Mouse (Mus musculus): ENCODE measurements around the gene Col23a1. TPM values are rescaled to one million over a fixed set of nuclear protein-coding genes. Genes with fewer than 3 reads are reported as not detected.
A peak's percentile ranks its signal among the peaks of the same experiment; 100 is the strongest.

Col23a1 gene
- polyA plus RNA-seq, 1 experiment from 2014 or later = 24.9 TPM

- Histone ChIP-seq H3K27me3 (no peaks in the 10 kb centered on the region), H3K9me3 (no peaks in the 10 kb centered on the region), H3K4me1 (peaks cover 24% of the 10 kb centered on the region), H3K36me3 (no peaks in the 10 kb centered on the region), H3K4me3 (no peak overlapping the region), H3K4me2 (no peak overlapping the region), H3K9ac (no peak overlapping the region), H3K27ac (no peak overlapping the region)
- ATAC-seq (ENCODE audit: borderline replicate concordance, extremely low read depth, low FRiP score, low TSS enrichment) = no peak
Observed at GRCm38 (mm10) chr11:51499776-51500175, 210.1 kb downstream of the Col23a1 start.

GRCm38 (mm10) chr11:51502431-51502851, 212.7 kb downstream of the Col23a1 start:
- WGBS = 25% methylated on average over 10 of the region's 10 CpGs
- peak; percentile 83 for ATAC-seq (ENCODE audit: borderline replicate concordance, extremely low read depth, low FRiP score, low TSS enrichment)
- no peaks in the 10 kb centered on the region for H3K9me3 ChIP-seq
- H3K4me3 ChIP-seq = no peak overlapping the region
- H3K4me1 ChIP-seq = peaks cover 20% of the 10 kb centered on the region
- peak overlapping the region; percentile 80 for H3K27ac ChIP-seq
- H3K36me3 ChIP-seq = no peaks in the 10 kb centered on the region
- no peaks in the 10 kb centered on the region for H3K27me3 ChIP-seq
- no peak overlapping the region for H3K4me2 ChIP-seq
- no peak overlapping the region for H3K9ac ChIP-seq

- H3K4me2 ChIP-seq = no peak overlapping the region
- peaks cover 33% of the 10 kb centered on the region for H3K4me1 ChIP-seq
- WGBS = 32% methylated on average over 3 of the region's 3 CpGs
- H3K27me3 ChIP-seq = no peaks in the 10 kb centered on the region
- no peak overlapping the region for H3K4me3 ChIP-seq
- H3K9ac ChIP-seq = no peak overlapping the region
- ATAC-seq (ENCODE audit: borderline replicate concordance, extremely low read depth, low FRiP score, low TSS enrichment) = no peak
- no peaks in the 10 kb centered on the region for H3K9me3 ChIP-seq
- H3K27ac ChIP-seq = no peak overlapping the region
- H3K36me3 ChIP-seq = no peaks in the 10 kb centered on the region
Observed at GRCm38 (mm10) chr11:51504946-51505345, 215.2 kb downstream of the Col23a1 start.

GRCm38 (mm10) chr11:51508053-51508452, 218.3 kb downstream of the Col23a1 start:
- Histone ChIP-seq H3K4me2 (no peak overlapping the region), H3K27me3 (no peaks in the 10 kb centered on the region), H3K27ac (no peak overlapping the region), H3K4me3 (no peak overlapping the region), H3K4me1 (peaks cover 23% of the 10 kb centered on the region), H3K36me3 (no peaks in the 10 kb centered on the region), H3K9ac (no peak overlapping the region), H3K9me3 (no peaks in the 10 kb centered on the region)
- WGBS = 25% methylated on average over 6 of the region's 6 CpGs
- ATAC-seq (ENCODE audit: borderline replicate concordance, extremely low read depth, low FRiP score, low TSS enrichment) = peak; percentile 15; the same call in 1 of the 2 replicates

GRCm38 (mm10) chr11:51509211-51509610, 219.5 kb downstream of the Col23a1 start:
- Histone ChIP-seq H3K4me1 (peaks cover 12% of the 10 kb centered on the region), H3K36me3 (no peaks in the 10 kb centered on the region), H3K9ac (no peak overlapping the region), H3K4me2 (no peak overlapping the region), H3K27ac (no peak overlapping the region), H3K4me3 (no peak overlapping the region), H3K27me3 (no peaks in the 10 kb centered on the region), H3K9me3 (no peaks in the 10 kb centered on the region)
- ATAC-seq (ENCODE audit: borderline replicate concordance, extremely low read depth, low FRiP score, low TSS enrichment) = no peak
- 83% methylated on average over 5 of the region's 5 CpGs for WGBS

- WGBS = 71% methylated on average over 6 of the region's 6 CpGs
- no peaks in the 10 kb centered on the region for H3K36me3 ChIP-seq
- H3K4me1 ChIP-seq = peaks cover 7% of the 10 kb centered on the region
- H3K4me3 ChIP-seq = no peak overlapping the region
- no peak for ATAC-seq (ENCODE audit: borderline replicate concordance, extremely low read depth, low FRiP score, low TSS enrichment)
- H3K9ac ChIP-seq = no peak overlapping the region
- H3K27me3 ChIP-seq = no peaks in the 10 kb centered on the region
- H3K27ac ChIP-seq = no peak overlapping the region
- H3K4me2 ChIP-seq = no peak overlapping the region
- no peaks in the 10 kb centered on the region for H3K9me3 ChIP-seq
Observed at GRCm38 (mm10) chr11:51513019-51513418, 223.3 kb downstream of the Col23a1 start.

GRCm38 (mm10) chr11:51515346-51515745, 225.6 kb downstream of the Col23a1 start:
- Histone ChIP-seq H3K4me2 (no peak overlapping the region), H3K9me3 (no peaks in the 10 kb centered on the region), H3K27ac (no peak overlapping the region), H3K4me3 (no peak overlapping the region), H3K9ac (no peak overlapping the region), H3K4me1 (no peaks in the 10 kb centered on the region), H3K36me3 (no peaks in the 10 kb centered on the region), H3K27me3 (no peaks in the 10 kb centered on the region)
- WGBS = 77% methylated on average over 11 of the region's 11 CpGs
- ATAC-seq (ENCODE audit: borderline replicate concordance, extremely low read depth, low FRiP score, low TSS enrichment) = no peak

- ATAC-seq (ENCODE audit: borderline replicate concordance, extremely low read depth, low FRiP score, low TSS enrichment) = no peak
- H3K4me3 ChIP-seq = no peak overlapping the region
- H3K4me2 ChIP-seq = no peak overlapping the region
- H3K27me3 ChIP-seq = no peaks in the 10 kb centered on the region
- H3K36me3 ChIP-seq = no peaks in the 10 kb centered on the region
- H3K9me3 ChIP-seq = no peaks in the 10 kb centered on the region
- H3K4me1 ChIP-seq = no peaks in the 10 kb centered on the region
- no peak overlapping the region for H3K9ac ChIP-seq
- H3K27ac ChIP-seq = no peak overlapping the region
- 88% methylated on average over 3 of the region's 3 CpGs for WGBS
Observed at GRCm38 (mm10) chr11:51518100-51518499, 228.4 kb downstream of the Col23a1 start.

- no peaks in the 10 kb centered on the region for H3K36me3 ChIP-seq
- H3K9ac ChIP-seq = no peak overlapping the region
- no peak for ATAC-seq (ENCODE audit: borderline replicate concordance, extremely low read depth, low FRiP score, low TSS enrichment)
- no peaks in the 10 kb centered on the region for H3K27me3 ChIP-seq
- H3K4me2 ChIP-seq = no peak overlapping the region
- H3K9me3 ChIP-seq = no peaks in the 10 kb centered on the region
- H3K27ac ChIP-seq = no peak overlapping the region
- WGBS = 80% methylated on average over 6 of the region's 6 CpGs
- H3K4me3 ChIP-seq = no peak overlapping the region
- no peaks in the 10 kb centered on the region for H3K4me1 ChIP-seq
Observed at GRCm38 (mm10) chr11:51518585-51518984, 228.9 kb downstream of the Col23a1 start.

GRCm38 (mm10) chr11:51521440-51521839, 231.7 kb downstream of the Col23a1 start:
- no peak for ATAC-seq (ENCODE audit: borderline replicate concordance, extremely low read depth, low FRiP score, low TSS enrichment)
- Histone ChIP-seq H3K9me3 (no peaks in the 10 kb centered on the region), H3K4me3 (no peak overlapping the region), H3K9ac (no peak overlapping the region), H3K36me3 (no peaks in the 10 kb centered on the region), H3K27me3 (no peaks in the 10 kb centered on the region), H3K4me2 (no peak overlapping the region), H3K4me1 (peaks cover 9% of the 10 kb centered on the region), H3K27ac (no peak overlapping the region)
- WGBS = 40% methylated on average over 3 of the region's 3 CpGs

- H3K36me3 ChIP-seq = no peaks in the 10 kb centered on the region
- H3K4me2 ChIP-seq = no peak overlapping the region
- H3K27me3 ChIP-seq = no peaks in the 10 kb centered on the region
- H3K9me3 ChIP-seq = no peaks in the 10 kb centered on the region
- H3K27ac ChIP-seq = no peak overlapping the region
- ATAC-seq (ENCODE audit: borderline replicate concordance, extremely low read depth, low FRiP score, low TSS enrichment) = no peak
- no peak overlapping the region for H3K9ac ChIP-seq
- peaks cover 20% of the 10 kb centered on the region for H3K4me1 ChIP-seq
- no peak overlapping the region for H3K4me3 ChIP-seq
Observed at GRCm38 (mm10) chr11:51523215-51523614, 233.5 kb downstream of the Col23a1 start.

- no peak overlapping the region for H3K4me3 ChIP-seq
- no peak for ATAC-seq (ENCODE audit: borderline replicate concordance, extremely low read depth, low FRiP score, low TSS enrichment)
- no peak overlapping the region for H3K9ac ChIP-seq
- H3K4me2 ChIP-seq = no peak overlapping the region
- H3K9me3 ChIP-seq = no peaks in the 10 kb centered on the region
- H3K27me3 ChIP-seq = no peaks in the 10 kb centered on the region
- no peak overlapping the region for H3K27ac ChIP-seq
- whole genome bisulfite sequencing = 73% methylated on average over 9 of the region's 9 CpGs
- no peaks in the 10 kb centered on the region for H3K36me3 ChIP-seq
- H3K4me1 ChIP-seq = peaks cover 20% of the 10 kb centered on the region
Observed at GRCm38 (mm10) chr11:51523625-51524024, 233.9 kb downstream of the Col23a1 start.

- Histone ChIP-seq H3K9ac (no peak overlapping the region), H3K36me3 (no peaks in the 10 kb centered on the region), H3K27ac (no peak overlapping the region), H3K27me3 (no peaks in the 10 kb centered on the region), H3K4me3 (no peak overlapping the region), H3K4me2 (no peak overlapping the region), H3K9me3 (no peaks in the 10 kb centered on the region), H3K4me1 (peaks cover 20% of the 10 kb centered on the region)
- 18% methylated on average over 14 of the region's 14 CpGs for WGBS
- ATAC-seq (ENCODE audit: borderline replicate concordance, extremely low read depth, low FRiP score, low TSS enrichment) = no peak
Observed at GRCm38 (mm10) chr11:51526631-51527161, 237.0 kb downstream of the Col23a1 start.
